Mouse (Mus musculus): Measurements from ENCODE around the gene Sys1. TPM values are rescaled to one million over a fixed set of nuclear protein-coding genes. Genes with fewer than 3 reads are reported as not detected.

Gene Sys1
- polyA plus RNA-seq, 1 experiment: 94.5 TPM

DNA sequence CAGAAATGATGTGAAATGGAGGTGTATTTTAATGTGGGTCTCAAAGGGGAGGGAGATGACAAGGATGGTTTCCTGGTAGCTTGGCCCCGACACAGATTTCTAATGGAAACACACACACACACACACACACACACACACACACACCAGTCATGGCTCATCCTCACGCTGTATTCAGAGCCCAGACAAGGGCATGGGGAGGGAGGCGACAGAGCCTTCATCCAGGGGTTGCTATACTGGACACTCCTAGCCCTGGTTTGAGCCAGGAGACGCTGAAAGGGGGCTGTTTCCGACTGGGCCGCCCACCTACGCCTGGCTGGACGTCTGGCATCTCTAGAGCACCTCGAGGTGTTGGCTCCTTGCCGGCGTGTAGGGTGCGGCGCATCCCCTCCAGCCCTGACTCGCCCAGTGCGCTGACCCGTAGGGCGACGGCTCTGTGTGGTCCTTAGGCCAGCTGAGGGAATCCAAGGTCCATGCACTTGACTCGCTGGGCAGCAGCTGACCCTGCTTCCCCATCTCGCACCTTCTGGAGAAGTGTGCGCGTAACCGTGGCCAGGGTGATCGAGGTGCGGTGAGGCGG is 29.0 kb downstream of the Sys1 start, which contains the start of gene Dbndd2:
TSS of gene Dbndd2 (plus strand) at position 426 of the 577 bp plus-strand sequence.
- H3K27ac ChIP-seq (ENCODE audit: insufficient read depth, low read depth, low read length): peak within 1 kb of the TSS; percentile 77
- no peaks in the 10 kb centered on the region for H3K36me3 ChIP-seq (ENCODE audit: control insufficient read depth, insufficient read depth, low read length)
- TF ChIP-seq POLR2A (IDR thresholded peaks at IDR 0.05; ENCODE audit: low read depth, low read length): no peak
- TF ChIP-seq CTCF (conservative IDR thresholded peaks at IDR 0.05; ENCODE audit: insufficient read depth, insufficient read length, low read depth, low read length): no peak
- DNase-seq: peak; percentile 81
- H3K4me3 ChIP-seq (ENCODE audit: insufficient read depth, low read depth, low read length): peak within 1 kb of the TSS; percentile 77
- no peaks in the 10 kb centered on the region for H3K27me3 ChIP-seq (replicated peaks; ENCODE audit: control insufficient read depth, insufficient read depth, low read length)
- H3K4me1 ChIP-seq (ENCODE audit: control insufficient read depth, insufficient read depth, low read length): no peaks in the 10 kb centered on the region; the same call in 1 of the 2 replicates
- WGBS: 1% methylated on average over 26 of the region's 26 CpGs

DNA sequence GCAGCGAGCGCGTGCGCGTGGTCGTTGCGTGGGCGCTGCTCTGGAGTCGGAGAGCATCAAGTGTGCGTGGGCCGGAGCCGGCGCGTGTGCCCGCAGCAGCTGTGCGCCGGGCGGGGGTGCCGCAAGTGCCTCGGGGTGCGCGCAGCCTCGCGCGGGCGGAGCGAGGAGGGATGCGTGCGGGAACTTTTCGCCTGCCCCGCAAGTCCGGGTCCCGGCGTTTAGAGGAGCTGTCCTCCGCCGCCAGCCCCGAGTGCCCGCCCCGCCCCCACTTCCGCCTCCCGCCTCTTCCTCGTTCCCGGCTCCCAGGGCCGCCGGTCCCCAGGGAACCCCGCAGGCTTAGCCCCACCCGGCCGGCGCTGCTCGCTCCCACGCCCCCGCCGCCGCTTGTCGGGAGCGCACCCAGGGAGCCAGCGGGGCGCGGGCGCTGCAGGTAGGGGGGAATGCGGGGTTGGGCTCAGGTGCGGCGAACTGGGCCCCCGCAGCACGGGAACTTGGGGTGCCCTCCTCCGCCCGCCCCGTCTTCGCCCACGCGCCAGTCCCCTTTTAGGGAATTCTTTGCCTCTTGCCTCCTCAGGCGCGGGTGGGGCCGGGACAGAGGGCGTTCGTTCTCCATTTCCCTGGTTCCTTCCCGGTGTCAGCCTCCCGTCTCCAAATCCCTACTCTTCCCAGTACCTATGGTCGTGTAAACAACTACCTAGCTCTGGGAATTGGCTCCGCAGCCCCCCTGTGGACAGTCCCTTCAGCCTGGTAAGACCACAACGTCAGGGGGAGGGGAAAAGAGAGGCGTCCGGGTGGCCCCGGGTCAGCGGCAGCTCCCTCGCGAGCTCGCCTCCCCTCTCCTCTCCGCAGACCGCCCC is 29.7 kb downstream of the Sys1 start:
- Histone ChIP-seq H3K4me3 (ENCODE audit: insufficient read depth, low read depth, low read length) (peak overlapping the region; percentile 77), H3K27ac (ENCODE audit: insufficient read depth, low read depth, low read length) (peak overlapping the region; percentile 77), H3K4me1 (ENCODE audit: control insufficient read depth, insufficient read depth, low read length) (no peaks in the 10 kb centered on the region; the same call in 1 of the 2 replicates), H3K36me3 (ENCODE audit: control insufficient read depth, insufficient read depth, low read length) (no peaks in the 10 kb centered on the region), H3K27me3 (replicated peaks; ENCODE audit: control insufficient read depth, insufficient read depth, low read length) (no peaks in the 10 kb centered on the region)
- TF ChIP-seq CTCF (conservative IDR thresholded peaks at IDR 0.05; ENCODE audit: insufficient read depth, insufficient read length, low read depth, low read length) (no peak), POLR2A (IDR thresholded peaks at IDR 0.05; ENCODE audit: low read depth, low read length) (no peak)
- DNase-seq: peak; percentile 73
- WGBS: under 1% methylated on average over 90 of the region's 90 CpGs

DNA sequence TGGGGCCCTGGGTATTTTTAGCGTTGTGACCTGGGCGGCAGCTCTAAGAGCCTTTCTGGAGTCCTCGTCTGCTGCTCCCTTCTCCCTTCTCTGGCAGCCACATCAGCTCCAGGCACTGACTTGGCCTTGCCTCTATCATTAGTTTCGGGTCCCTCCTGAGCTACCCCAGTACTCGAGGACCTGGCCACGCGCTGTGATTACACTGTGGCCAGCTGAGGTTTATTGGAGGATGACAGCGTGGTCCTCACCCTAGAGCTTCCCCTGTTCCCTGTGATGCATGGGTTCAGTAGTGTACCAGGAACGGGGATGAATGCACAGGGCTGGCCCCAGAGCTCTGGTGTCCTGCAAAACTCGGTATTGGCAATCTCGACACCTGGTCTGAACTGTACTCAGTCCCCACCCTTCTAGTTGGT is 30.4 kb downstream of the Sys1 start:
- no peak for DNase-seq
- H3K4me1 ChIP-seq (ENCODE audit: control insufficient read depth, insufficient read depth, low read length): no peaks in the 10 kb centered on the region; the same call in 1 of the 2 replicates
- 10% methylated on average over 11 of the region's 11 CpGs for WGBS
- TF ChIP-seq POLR2A (IDR thresholded peaks at IDR 0.05; ENCODE audit: low read depth, low read length): no peak
- no peak for TF ChIP-seq CTCF (conservative IDR thresholded peaks at IDR 0.05; ENCODE audit: insufficient read depth, insufficient read length, low read depth, low read length)
- peak overlapping the region; percentile 77 for H3K27ac ChIP-seq (ENCODE audit: insufficient read depth, low read depth, low read length)
- no peaks in the 10 kb centered on the region for H3K36me3 ChIP-seq (ENCODE audit: control insufficient read depth, insufficient read depth, low read length)
- peak overlapping the region; percentile 77 for H3K4me3 ChIP-seq (ENCODE audit: insufficient read depth, low read depth, low read length)
- H3K27me3 ChIP-seq (replicated peaks; ENCODE audit: control insufficient read depth, insufficient read depth, low read length): no peaks in the 10 kb centered on the region

DNA sequence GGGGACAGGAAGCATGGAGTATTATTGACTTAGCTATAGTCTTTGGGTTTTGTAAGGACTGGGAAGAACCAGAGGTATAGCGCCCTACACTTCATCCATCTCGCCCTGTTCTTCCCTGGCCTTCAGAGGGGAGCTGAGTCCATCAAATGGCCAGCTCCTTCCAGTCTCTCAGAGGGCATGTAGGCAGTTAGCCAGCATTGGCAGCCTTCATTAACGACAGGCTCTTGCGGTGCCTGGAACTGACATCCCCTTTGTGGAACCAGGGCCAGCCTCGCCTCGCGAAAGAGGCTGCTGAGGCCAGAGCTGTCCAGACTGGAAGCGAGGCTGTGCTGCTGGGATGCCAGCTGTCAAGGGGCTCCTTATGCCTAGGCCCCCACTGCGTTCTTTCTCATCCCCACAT is 31.0 kb downstream of the Sys1 start:
- no peaks in the 10 kb centered on the region for H3K36me3 ChIP-seq (ENCODE audit: control insufficient read depth, insufficient read depth, low read length)
- DNase-seq: no peak
- H3K27me3 ChIP-seq (replicated peaks; ENCODE audit: control insufficient read depth, insufficient read depth, low read length): no peaks in the 10 kb centered on the region
- no peak for TF ChIP-seq CTCF (conservative IDR thresholded peaks at IDR 0.05; ENCODE audit: insufficient read depth, insufficient read length, low read depth, low read length)
- no peak for TF ChIP-seq POLR2A (IDR thresholded peaks at IDR 0.05; ENCODE audit: low read depth, low read length)
- peak overlapping the region; percentile 5; the same call in 1 of the 2 replicates for H3K4me3 ChIP-seq (ENCODE audit: insufficient read depth, low read depth, low read length)
- WGBS: 76% methylated on average over 9 of the region's 9 CpGs
- no peak overlapping the region for H3K27ac ChIP-seq (ENCODE audit: insufficient read depth, low read depth, low read length)
- H3K4me1 ChIP-seq (ENCODE audit: control insufficient read depth, insufficient read depth, low read length): no peaks in the 10 kb centered on the region; the same call in 1 of the 2 replicates

DNA sequence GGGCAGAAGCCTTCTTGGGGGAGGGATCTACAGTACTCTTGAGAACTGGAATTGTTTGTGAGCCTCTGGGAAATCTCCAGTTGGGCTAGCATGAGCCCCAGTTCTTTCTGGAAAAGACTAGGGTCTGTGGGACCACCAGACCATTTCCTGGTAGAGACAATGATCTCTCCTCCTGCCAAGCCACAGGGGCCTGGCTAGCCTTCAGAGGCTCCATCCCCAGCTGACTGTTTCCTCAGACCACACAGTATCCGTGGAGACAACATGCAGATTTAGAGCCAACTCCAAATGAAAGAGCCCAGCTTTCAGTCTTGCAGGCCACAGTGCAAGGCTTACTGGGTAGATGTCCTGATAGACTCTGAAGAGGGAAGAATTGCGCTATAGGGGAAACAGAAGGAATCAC is 37.4 kb downstream of the Sys1 start:
- Histone ChIP-seq H3K4me1 (ENCODE audit: control insufficient read depth, insufficient read depth, low read length) (peaks cover 4% of the 10 kb centered on the region; the same call in 1 of the 2 replicates), H3K27ac (ENCODE audit: insufficient read depth, low read depth, low read length) (no peak overlapping the region), H3K36me3 (ENCODE audit: control insufficient read depth, insufficient read depth, low read length) (no peaks in the 10 kb centered on the region), H3K4me3 (ENCODE audit: insufficient read depth, low read depth, low read length) (no peak overlapping the region), H3K27me3 (replicated peaks; ENCODE audit: control insufficient read depth, insufficient read depth, low read length) (no peaks in the 10 kb centered on the region)
- no peak for DNase-seq
- TF ChIP-seq POLR2A (IDR thresholded peaks at IDR 0.05; ENCODE audit: low read depth, low read length) (no peak), CTCF (conservative IDR thresholded peaks at IDR 0.05; ENCODE audit: insufficient read depth, insufficient read length, low read depth, low read length) (no peak)
- 57% methylated on average over 2 of the region's 2 CpGs for WGBS

DNA sequence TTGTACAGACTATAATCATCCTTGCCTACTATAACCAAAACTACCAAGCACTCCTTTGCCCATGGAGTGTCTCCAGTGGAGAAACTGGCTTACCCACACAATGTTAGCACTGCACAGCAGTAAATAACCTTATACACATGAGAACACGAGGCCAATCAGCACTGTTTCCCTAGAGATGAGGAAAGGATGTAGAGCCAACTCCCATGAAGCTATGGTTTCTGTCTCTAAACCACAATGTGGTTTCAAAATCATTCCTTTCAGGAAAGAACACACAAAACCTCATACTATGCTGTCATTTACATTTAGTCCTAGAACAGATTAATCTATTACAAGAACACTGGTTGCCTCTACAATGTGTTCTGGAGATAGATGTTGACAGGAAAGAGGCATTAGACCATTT is 39.6 kb downstream of the Sys1 start:
- Histone ChIP-seq H3K4me3 (ENCODE audit: insufficient read depth, low read depth, low read length) (no peak overlapping the region), H3K4me1 (ENCODE audit: control insufficient read depth, insufficient read depth, low read length) (peaks cover 4% of the 10 kb centered on the region; the same call in 1 of the 2 replicates), H3K27me3 (replicated peaks; ENCODE audit: control insufficient read depth, insufficient read depth, low read length) (no peaks in the 10 kb centered on the region), H3K27ac (ENCODE audit: insufficient read depth, low read depth, low read length) (no peak overlapping the region), H3K36me3 (ENCODE audit: control insufficient read depth, insufficient read depth, low read length) (no peaks in the 10 kb centered on the region)
- WGBS: 53% methylated on average over 1 of the region's 1 CpGs
- DNase-seq: no peak
- TF ChIP-seq POLR2A (IDR thresholded peaks at IDR 0.05; ENCODE audit: low read depth, low read length): no peak
- no peak for TF ChIP-seq CTCF (conservative IDR thresholded peaks at IDR 0.05; ENCODE audit: insufficient read depth, insufficient read length, low read depth, low read length)
